Mouse (Mus musculus): ENCODE measurements around the gene Gm49394.

Gm49394 gene

GRCm38 (mm10) chr7:142669751-142670625 is at the start of gene Gm49394:
Gene Gm49394, minus strand, starts transcription at chr7:142669942.
- no peak for DNase-seq

DNA sequence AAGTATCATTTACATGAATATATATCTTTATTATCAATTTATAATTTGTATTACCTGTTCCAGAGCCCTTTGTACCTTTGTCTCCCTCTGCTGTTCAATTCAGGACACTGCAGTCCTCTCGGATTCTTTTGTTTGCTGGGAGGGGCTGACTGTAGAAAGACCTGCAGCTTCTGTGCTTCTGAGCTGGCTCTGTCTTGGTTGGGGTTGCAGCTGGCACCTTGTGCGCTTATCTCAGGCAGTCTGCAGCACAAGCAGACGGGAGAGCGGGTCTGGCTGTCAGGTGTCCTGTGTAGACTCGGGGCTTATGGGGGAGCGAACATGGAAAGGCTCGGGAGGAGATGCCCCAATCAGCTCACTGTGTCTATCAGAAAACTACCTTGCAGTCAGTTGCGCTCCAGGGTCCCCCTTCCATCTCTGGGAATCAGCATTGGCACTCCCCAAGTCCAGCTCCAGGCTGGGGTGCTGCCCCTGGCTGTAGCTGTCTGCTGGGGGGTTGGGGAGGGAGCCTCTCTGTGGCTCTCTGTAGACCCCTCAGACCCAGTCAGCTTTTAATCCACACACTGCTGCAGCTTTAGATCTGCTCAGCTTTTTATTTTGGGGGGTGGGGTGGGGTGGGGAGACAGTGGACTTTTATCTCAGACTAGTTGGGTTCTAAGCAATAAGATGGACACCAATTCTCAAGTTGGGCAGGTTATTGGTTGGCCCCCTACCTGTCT is 45.2 kb upstream of the Gm49394 start:
- DNase-seq = peak; percentile 41

GRCm38 (mm10) chr7:142706873-142707272 is 37.1 kb upstream of the Gm49394 start:
- no peak for DNase-seq

GRCm38 (mm10) chr7:142699334-142699860 is 29.7 kb upstream of the Gm49394 start:
- DNase-seq = no peak

DNA sequence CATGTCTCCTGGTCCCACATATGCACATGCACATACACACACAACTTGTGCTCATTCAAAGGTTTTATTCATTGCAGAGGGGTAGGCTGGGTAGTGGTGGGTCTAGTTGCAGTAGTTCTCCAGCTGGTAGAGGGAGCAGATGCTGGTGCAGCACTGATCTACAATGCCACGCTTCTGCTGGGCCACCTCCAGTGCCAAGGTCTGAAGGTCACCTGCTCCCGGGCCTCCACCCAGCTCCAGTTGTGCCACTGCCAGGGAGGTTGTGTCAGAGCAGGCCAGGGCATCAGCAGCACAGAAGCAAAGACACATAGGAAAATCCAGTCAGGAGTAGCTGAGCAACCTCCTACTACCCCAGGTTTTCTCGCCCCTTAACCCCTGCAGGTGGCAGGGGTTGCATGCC is 8.9 kb upstream of the Gm49394 start:
- DNase-seq = no peak

- peak; percentile 57 for DNase-seq
Measured at GRCm38 (mm10) chr7:142675644-142676043, 5.9 kb upstream of the Gm49394 start.

GRCm38 (mm10) chr7:142675141-142675540 is 5.4 kb upstream of the Gm49394 start:
- DNase-seq = no peak

GRCm38 (mm10) chr7:142672120-142672519 is 2.4 kb upstream of the Gm49394 start:
- DNase-seq = peak; percentile 63

DNA sequence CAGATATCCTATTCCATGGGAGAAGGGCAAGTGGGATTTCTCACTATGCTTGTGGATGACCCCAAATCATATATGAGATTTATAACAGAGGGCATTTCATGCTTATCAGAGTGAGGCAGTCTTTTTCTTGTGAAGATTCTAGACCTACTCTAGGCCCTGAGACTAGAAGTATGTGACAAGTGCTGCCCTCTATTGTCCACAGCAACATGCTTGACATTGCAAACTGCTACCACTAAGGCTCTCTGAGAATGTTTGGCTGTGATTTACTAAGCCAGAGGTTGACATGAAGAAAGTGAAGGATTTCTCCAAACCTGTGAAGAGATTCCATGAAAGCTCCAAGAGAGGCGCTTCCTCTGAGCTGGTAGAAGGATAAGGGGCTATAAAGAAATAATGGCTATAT is 1.3 kb upstream of the Gm49394 start:
- no peak for DNase-seq

DNA sequence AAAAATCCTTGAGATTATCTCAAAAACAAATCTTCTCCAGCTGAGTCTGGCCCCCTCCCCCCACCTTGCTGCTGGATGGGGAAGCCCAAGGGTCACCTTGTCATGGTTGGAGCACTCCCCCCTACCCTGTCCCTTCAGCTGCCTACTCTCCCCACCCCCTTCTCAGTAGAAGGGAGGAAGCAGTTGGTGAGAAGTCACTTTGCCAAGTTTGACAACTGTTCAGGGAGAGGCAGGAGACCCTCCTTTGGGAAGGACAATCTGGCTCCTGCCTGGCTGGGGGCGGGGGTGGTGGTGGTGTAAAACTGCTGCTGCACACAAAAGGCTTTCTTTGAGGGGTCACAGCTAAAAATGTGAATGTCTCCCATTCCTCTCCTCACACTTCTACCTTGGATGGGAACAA is 1.4 kb downstream of the Gm49394 start:
- DNase-seq = no peak

DNA sequence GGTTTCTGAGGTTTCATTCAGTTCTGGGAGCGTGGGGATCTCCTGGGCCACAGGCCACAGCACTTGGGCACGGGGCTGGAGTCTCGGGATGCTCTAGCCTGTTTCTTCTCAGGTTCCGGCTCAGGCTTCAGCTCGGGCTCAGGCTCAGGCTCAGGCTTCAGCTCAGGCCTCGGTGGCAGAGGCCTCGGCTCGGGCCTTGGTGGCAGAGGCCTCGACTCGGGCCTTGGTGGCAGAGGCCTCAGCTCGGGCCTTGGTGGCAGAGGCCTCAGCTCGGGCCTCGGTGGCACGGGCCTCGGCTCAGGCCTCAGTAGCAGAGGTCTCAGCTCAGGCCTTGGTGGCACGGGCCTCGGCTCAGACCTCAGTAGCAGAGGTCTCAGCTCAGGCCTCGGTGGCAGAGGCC is 2.2 kb downstream of the Gm49394 start:
- DNase-seq = no peak

DNA sequence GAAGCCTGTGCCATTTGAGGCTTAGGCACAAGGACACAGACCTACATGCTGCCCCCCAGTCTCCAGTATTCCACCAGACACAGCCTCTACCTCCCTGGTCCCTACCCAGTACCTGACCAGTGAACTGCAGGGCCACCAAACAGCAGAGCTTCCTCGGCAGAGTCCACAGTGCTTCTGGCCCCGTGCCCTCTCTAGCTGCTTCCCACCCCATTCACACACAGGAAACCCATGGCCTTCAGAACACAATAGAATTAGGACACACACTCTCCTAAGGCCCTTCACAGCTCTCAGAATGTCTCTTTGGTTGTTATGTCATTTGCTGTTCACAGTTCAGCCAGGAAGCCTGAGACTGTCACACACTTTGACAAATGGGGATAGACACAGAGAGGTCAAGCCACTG is 3.1 kb downstream of the Gm49394 start, which contains the start of gene Igf2:
Igf2 (minus strand) TSS at position 158 of the 400 bp plus-strand sequence.
- no peak for DNase-seq

DNA sequence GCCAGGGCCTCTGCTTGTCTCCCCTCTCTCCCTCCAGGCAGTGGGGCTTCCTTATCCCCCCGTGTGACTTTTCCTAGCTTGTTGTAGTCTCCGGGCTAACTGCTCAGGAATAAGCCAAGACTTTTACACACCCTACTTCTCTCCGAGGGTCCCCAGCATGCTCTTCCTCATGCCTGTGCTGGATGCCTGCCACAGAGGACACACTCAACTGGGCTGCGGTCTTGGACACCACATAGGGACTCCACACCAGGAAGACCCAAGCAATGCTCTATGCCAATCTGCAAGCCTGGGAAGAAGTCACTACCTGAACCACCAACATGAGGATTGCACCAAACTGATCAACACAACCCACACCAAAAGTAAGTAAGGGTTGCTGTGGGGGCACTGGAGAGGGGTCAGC is 3.6 kb downstream of the Gm49394 start:
- DNase-seq = no peak

GRCm38 (mm10) chr7:142665364-142665763 is 4.4 kb downstream of the Gm49394 start:
- no peak for DNase-seq

- DNase-seq = no peak
Measured at GRCm38 (mm10) chr7:142664465-142665029, 5.2 kb downstream of the Gm49394 start.

DNA sequence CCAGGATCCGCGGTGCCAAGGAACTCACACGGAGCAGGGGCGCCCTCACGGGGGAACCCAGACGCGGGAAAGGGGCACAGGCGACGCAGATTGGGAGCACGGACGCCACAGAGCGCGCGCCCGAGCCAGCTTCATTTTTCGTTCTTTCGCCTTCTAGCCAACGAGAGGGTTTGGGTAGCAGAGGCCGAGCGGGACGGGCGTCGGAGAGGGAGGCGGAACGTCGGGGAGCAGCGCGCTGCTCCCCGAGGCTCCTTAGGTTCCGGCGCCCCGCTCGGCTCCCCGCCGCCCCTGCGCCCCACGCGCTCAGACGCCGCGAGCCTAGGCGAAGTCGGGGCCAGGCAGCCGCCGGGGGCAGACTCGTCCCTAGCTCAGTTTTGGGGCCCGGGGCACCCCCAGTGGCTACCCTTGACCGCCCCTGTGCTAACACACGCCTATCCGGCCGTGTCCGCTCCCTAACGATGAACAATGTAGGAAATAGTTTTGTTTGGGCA is 5.8 kb downstream of the Gm49394 start:
- no peak for DNase-seq

- no peak for DNase-seq
Measured at GRCm38 (mm10) chr7:142663151-142663550, 6.6 kb downstream of the Gm49394 start.

GRCm38 (mm10) chr7:142661811-142662210 is 7.9 kb downstream of the Gm49394 start:
- no peak for DNase-seq

DNA sequence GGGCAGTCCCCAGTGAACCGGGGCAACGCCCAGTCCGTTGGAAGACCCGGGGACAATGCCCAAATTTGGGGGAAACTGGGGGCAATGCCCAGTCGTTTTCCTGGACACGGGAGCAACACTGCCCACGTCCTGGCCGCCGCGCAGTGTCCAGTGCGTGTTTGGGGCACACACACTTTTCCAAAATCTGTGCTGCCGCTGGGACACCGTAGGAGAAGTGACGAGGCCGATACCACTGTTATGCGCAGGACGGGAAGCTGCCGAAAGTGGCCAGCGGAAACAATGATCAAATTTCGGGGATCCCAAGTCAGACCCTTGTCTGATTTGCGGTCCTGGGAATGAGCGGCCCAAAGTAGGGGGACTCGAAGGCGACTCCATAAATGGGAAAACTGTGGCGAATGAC is 8.7 kb downstream of the Gm49394 start:
- no peak for DNase-seq

- no peak for DNase-seq
Measured at GRCm38 (mm10) chr7:142660651-142660945, 9.1 kb downstream of the Gm49394 start.

DNA sequence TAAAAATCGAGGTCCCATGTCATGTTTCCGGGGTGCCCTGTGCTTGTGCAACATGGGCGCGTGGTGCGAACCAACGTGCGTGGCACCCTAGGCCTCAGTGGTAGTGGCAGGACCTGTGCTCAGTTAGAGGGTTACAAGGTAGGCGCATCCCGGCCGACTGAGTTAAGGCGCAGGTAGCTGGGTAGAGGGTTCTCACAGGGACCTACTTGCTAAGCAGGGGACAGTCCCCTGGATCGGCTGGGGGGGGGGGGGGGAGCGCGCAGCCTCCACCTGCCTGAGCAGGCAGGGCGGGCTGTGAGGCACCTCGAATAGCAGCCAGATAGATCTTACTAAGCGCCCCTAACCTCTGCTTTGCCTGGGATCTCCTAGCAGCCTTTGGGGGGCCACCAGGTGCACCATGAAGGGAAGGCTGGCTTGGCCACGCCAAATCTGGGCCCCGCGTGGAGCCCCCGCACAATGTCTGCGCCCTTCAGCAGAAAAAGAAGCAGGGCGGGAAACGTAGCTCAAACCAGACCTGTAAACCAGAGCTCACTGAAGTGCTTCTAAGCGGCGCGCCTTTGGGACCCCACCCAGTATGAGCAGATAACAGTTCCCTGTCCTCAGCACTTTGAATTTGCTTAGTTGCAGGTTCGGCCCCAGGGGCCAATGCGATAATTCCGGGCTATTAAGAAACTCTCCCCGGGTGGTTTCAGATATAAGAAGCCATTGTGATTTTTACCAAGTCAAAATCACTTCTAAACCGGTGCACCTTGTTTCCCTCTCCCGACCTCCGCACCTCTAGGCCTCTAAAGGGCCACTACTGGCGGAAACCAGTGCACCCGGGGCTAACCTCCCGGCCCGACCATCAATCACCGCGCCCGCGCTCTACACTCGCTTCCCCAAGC is 9.7 kb downstream of the Gm49394 start:
- DNase-seq = no peak

DNA sequence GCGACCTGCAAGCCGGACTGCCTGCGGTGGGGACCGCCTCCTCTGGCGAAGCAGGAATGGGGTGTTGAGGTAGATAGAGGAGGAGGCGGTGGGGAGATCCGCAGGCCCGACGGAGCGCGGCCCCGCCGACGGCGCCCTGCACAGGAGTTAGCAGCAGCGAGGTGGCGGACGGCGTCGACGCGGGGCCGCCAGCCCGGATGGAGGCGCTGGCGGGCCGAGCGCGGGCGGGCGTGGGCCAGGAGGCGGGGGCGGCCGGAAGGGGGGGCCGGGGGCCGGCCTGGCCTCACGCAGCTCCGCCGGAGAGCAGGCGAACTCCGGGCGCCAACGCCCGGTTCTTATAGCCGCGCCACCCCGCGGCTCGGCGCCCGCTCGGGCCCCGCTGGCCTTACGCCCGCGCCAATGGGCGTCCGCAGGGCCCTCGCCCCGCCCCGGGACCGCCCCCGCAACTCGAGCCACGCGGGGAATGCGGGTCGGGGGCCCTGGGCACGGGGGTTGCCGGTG is 10.5 kb downstream of the Gm49394 start:
- no peak for DNase-seq
